Mouse (Mus musculus): Measurements from ENCODE around the gene Slc22a18. TPM values are rescaled to one million over a fixed set of nuclear protein-coding genes. Genes with fewer than 3 reads are reported as not detected.
"Not testable (repeated sequence)": the region's sequence is repeated elsewhere in the genome, so short reads cannot be mapped to it uniquely, and the experiment has no call there.

The Slc22a18 gene
- total RNA-seq, 2 experiments from 2014 or later, result 0.67 to 0.88 TPM

DNA sequence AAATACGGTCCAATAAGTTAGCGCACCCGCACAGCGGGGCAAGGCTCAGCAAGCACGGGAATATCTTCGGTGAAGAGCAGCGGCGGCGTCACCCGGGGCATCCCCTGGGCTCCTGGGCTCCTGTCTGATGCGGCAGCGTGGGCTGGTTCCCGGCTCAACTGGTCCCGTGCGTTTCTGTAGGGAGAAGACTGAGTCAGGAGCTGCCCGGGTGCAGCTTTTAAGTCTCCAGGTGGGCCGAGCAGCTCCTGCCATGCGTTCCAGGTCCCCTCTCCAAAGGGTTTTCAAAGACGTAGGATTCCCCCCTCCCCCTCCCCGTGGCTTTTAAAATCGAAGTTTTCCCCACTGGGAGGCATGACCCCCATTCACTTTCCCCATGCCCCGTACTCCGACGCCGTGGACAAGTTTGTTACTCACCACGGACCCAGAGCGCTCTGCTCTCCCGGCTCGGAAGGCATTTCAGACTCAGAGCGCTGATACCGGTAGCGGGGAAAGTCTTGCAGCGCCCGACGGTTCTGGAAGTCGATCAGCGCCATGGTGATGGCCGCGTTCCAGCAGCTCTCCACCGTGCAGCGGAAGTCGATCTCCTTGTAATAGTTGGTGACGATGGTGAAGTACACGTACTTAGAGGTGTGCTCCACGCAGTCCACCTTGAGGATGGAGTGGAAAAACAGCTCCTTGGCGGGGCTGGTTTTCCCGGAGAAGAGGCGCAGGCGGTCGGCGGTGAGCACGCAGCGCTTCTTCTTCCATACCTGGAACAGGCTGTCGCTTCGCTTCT, 28.3 kb downstream of the Slc22a18 start:
- ATAC-seq (replicated peaks; ENCODE audit: poor library complexity, severe bottlenecking), result peak; percentile 42

DNA sequence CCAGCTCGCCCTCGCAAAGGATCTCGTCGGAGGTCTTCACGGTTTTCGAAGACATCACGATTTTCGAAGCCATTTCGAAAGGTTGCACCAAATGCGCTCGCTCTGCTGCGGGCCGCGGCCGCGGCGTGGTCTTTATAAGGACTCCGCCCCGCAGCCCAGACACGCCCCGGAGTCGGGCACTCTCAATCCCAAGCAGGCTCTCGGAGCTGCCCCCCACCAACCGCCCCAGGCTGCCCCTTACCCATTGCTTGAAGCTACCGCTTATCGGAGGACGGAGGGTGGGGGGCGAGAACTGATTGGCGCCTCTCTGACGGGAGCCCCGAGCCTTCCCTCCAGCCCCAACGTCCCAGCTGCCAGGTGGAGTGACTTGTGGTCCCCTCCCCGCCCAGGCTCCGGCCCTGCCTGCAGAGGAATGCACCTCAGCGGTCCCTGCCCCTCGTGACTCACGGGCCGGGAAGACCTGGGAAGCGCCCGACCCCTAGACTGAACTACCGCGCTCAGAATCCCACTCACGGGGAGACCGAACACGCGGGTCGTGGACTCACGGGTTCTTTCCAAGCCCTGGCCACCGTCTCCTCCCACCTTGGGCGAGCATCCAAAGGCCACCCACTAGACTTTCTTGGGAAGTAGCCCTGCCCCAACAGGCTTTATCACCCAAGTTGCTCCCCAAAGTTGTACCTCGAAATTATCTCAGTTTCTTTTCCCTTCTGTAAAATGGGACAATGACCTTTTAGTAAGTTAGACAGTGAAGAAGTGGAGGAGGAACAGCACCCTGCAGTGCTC, 29.1 kb downstream of the Slc22a18 start, which contains the start of gene Phlda2:
TSS of gene Phlda2 (minus strand) at position 733 of the 783 bp plus-strand sequence.
- no peak for ATAC-seq (replicated peaks; ENCODE audit: poor library complexity, severe bottlenecking)

DNA sequence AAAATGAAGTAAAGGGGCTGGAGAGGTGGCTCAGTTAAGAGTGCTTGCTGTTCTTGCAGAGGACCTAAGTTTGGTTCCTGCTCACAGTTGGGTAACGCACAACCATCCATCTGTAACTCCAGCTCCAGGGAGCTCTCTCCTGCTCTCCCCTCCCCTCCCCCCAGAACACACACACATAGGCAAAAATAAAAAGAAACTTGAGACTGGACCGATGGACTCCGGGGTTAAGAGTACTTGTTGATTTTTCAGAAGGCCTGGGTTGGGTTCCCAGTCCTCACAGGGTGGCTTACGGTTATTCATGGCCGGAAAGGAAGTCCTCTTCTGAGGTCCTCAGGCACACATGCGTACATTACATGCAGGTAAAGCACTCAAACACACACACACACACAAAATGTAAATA, 30.4 kb downstream of the Slc22a18 start:
- no peak for ATAC-seq (replicated peaks; ENCODE audit: poor library complexity, severe bottlenecking)

DNA sequence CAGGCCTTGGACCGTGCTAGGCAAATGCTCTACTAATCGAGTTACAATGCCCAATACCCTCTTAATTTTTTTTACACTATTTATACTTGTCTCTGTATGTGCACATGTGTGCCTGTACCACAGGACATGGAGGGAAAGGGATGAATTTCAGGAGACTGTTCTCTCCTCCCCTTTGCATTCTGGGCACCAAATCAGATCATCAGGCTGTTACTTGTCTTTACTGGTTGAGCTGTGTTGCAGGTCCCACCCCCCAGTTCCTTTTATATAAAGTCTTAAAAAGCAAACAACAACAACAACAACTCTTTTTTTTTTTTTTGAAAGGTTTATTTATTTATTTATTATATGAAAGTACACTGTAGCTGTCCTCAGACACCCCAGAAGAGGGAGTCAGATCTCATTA, 31.9 kb downstream of the Slc22a18 start:
- ATAC-seq (replicated peaks; ENCODE audit: poor library complexity, severe bottlenecking), result no peak

DNA sequence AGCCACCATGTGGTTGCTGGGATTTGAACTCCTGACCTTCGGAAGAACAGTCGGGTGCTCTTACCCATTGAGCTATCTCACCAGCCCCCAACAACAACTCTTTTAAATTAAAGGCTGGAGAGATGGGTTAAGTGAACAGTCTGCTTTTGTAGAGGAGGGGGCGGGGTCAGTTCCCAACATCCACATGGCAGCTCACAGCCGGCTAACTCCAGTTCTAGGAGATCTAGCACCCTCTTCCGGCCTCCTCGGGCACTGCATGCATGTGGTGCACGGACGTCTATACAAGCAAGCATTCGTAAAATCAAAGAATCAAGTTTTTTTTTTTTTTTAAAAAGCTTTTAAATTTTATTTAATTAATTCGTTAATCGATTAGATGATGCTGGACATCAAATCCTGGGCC, 32.3 kb downstream of the Slc22a18 start:
- ATAC-seq (replicated peaks; ENCODE audit: poor library complexity, severe bottlenecking), result peak; percentile 74

DNA sequence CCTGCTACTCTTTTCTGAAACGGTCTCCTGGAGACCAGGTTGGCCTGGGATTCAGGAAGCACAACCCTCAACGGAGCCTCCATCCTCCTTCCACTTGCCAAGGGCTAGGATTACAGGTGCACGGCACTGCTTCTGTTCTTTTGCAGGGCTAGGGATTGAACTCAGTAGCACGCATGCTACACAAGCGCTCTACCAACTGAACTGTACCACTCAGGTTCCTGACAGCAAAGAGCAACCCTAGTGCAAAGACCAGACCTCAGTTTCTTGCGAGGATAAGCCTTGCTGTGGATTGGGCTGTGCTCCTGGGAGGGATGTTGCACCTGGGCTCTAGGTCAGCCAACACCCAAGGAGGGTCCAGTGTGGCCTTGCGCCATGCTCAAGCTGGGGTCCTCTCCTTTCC, 32.7 kb downstream of the Slc22a18 start:
- ATAC-seq (replicated peaks; ENCODE audit: poor library complexity, severe bottlenecking), result 0 out of 2 replicates have a peak, but pooled peaks have one; percentile 1

DNA sequence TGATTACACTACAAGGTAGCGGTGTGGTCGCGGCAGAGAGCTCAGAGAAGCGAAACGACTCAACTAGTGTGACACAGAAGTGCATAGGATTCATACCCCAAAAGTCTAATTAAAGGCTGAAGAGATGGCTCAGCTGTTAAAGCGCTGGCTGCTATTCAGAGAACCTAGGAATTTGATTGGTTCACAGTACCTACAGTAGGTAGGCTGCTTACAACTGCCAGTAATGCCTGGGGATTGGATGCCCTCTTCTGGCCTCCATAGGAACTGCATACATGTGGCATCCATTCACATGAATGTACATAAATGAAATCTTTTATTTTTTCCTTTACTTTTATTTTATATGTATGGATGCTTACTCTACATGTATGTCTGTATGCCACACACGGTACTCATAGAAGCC, 33.1 kb downstream of the Slc22a18 start:
- ATAC-seq (replicated peaks; ENCODE audit: poor library complexity, severe bottlenecking), result peak; percentile 68

DNA sequence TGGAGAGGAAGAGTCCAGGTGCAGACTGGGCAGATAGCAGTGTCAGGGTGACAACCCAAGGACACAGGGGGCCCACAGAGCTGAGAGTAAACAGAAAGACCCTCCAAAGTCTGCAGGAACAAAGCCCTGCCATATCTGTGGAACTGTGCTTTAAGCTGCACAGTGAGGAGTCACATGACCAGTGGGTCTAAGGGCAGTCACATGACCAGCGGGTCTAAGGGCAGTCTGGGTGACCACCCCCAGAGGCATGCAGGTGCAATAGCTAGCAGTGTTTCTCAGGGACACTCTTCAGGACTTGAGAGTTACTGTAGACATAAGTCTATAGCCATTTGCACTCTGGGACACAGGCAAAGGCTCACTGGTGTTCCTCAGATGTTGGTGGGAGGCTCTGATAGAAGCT, 36.0 kb downstream of the Slc22a18 start:
- no peak for ATAC-seq (replicated peaks; ENCODE audit: poor library complexity, severe bottlenecking)

DNA sequence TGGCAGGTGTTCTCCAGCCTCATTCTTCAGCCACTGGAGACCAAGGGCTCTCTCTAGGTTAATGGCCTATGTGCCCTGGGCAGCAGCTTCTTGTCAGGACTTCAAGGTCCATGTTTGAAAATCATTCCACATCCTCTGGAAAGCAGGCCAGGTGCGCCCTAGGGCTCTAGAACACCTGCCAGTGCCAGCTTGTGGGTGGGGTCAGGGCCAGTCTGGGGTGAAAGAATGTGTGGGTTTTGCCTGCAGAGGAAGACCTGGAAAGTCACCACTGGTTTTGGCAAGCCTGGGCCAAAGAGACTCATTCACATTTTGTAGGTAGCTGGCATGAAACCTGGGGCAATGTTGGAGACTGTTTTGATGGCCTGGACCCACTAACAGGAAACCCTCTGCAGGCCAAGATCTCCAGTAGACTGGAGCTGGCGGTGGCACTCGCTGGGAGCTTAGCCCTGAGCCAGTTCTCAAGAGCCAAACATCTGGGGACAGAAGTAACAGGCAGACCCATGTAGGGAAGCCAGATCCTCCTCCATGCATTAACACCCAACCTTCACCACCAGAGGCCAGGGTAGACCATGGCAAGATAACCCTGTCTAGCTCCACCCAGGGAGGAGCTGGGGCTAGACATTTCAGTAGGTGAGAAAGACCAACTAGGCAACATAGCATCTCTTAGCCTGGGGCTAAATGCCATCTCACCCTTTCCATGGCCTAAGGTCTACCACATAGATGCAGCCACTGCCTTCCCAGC, 37.2 kb downstream of the Slc22a18 start:
- no peak for ATAC-seq (replicated peaks; ENCODE audit: poor library complexity, severe bottlenecking)

DNA sequence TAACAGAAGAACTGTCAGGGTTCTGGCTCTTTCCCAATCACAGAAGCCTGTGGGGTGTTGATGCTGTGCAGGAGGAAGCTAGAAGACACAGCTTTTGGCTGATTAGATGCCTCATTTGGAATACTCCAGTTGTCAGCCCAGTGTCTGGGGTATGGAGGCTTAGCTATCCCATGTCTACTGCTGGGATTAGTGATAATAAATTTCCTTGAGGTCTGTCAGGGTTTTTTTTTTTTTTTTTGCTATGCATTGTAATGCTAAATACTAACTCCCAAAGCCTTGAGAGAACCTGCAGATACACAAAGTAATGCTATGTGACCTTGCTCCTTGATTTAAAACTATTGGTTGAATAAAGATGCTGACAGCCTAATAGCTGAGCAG, 37.8 kb downstream of the Slc22a18 start:
- ATAC-seq (replicated peaks; ENCODE audit: poor library complexity, severe bottlenecking), result no peak

DNA sequence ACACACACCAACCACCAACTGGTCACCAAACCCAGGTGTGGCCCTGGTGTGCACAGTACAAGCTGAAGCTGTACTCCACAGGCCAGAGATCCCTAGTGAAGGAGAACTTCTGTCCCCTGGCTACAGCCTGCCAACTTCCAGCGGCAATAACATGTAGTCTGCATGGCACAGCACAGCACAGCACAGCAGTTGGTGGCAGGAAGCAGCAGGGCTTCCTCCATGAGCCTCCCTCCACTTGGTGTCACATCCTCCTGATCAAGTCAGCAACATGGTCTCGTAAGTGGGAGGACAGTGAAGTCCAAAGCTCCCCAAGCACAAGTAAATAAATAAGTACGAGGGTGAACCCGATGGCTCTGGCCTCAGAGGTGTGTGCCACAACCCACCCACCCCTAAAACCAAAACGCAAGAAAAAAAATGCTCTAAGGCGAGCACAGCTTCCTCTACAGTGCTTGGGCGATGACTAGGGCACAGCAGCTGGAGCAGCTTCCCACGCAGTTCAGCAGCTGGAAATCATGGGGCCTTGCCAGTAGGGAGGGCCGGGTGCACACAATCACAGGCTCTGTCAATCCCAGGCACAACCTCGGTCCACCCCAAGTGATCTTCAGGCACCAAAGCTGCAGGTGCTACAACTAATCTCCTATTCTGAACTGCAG, 40.4 kb downstream of the Slc22a18 start:
- peak; percentile 52 for ATAC-seq (replicated peaks; ENCODE audit: poor library complexity, severe bottlenecking)

DNA sequence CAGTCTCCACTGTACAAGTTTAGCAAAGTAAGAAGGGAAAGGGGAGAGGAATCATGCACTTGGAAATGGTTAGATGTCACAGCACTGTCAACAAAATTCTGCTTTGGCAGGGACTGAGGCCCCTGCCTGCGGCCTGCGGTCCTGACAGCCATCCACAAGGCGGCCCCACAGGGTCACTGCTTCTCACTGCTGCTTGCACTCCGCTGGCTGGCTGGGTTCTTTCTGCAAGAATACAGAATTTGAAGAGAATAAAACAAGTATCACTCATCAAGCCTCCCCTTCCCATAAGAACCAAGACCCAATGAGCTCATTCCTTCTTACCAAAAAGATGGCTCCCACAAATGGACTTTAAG, 40.9 kb downstream of the Slc22a18 start:
- ATAC-seq (replicated peaks; ENCODE audit: poor library complexity, severe bottlenecking), result no peak

DNA sequence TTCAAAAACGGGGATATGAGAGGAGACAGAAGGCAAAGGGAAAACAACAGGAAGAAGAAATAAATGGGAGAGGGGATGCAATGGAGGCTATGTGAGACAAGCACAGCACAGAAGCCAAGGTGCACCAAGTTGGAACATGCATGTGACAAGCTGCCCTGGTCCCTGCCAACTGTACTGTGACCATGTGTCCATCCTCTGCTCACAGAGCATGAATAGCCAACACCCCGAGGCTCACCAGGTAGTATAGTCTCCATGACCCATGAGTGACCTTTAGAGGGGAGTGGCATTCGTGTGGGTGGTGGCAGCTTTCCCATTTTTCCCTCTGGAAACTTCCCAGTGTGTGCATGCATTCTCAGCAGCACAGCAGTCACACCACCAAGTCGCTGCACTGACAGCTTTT, 45.8 kb downstream of the Slc22a18 start:
- ATAC-seq (replicated peaks; ENCODE audit: poor library complexity, severe bottlenecking), result no peak

DNA sequence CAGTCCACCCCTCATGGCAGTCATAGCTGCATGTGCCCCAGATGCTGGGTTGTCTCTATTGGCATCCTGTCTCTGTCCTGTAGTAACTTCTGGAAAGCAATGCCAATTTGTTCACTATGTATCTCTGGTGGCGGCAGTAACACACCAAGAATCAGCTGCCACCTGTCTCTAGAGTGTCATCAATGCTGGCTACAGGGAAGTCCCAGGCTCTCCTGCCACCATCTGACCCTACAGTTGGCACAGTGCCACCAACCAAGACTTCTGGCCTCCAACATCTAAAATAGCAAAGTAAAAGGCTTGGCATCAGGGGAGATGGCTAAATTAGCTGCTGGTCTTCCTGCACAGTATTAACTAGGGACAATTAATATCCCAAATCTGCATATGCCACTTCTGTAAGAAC, 58.9 kb downstream of the Slc22a18 start:
- no peak for ATAC-seq (replicated peaks; ENCODE audit: poor library complexity, severe bottlenecking)

DNA sequence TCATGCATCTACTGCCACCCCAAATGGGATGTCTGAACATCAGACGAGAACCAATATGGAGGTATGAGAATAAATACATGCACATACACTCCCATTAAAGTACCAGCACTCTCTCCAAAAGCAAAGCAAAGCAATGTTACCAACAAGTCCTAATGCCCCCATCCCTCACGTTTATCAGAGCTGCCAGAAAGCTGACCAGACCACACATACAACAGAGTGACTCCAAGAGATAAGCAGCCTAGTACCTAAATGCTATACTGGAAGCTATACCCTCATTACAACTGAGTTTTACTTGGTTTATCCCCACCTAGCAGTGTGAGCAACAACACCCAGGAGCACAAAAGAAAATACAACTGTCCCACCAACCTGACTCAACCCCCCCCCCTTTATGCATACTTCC, 59.7 kb downstream of the Slc22a18 start:
- no peak for ATAC-seq (replicated peaks; ENCODE audit: poor library complexity, severe bottlenecking)

DNA sequence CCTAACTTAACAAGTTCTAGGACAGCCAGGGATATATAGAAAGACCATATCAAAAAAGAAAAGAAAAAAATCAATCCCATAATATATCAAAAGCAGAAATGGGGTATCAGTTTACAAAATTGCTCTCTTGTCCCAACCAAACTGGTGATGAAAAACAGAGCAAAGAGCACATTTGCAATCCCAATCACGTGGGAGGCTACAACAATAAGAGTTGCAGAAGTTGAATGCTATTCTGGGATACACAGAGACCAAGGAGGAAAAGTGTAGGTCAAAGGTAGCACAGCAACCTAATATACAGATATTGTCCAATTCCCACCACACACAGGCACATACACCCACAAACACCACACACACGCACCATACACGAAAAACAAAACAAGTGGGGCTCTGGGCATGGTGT, 62.7 kb downstream of the Slc22a18 start:
- no peak for ATAC-seq (replicated peaks; ENCODE audit: poor library complexity, severe bottlenecking)

DNA sequence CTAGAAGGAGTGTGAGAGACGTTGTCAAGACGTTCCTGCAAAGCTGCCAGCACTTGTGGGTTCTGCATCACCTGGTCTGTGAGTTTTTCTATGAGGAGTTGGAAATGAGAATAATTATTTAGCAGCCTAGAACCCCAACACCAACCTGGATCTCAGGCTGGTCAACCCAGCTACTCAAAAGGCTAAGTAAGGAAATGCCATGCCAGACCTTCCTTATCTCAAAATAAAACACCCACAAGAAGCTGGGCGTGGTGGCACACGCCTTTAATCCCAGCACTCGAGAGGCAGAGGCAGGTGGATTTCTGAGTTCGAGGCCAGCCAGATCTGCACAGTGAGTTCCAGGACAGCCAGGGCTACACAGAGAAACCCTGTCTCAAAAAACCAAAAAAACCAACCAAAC, 64.7 kb downstream of the Slc22a18 start:
- ATAC-seq (replicated peaks; ENCODE audit: poor library complexity, severe bottlenecking), result not testable (repeated sequence)

DNA sequence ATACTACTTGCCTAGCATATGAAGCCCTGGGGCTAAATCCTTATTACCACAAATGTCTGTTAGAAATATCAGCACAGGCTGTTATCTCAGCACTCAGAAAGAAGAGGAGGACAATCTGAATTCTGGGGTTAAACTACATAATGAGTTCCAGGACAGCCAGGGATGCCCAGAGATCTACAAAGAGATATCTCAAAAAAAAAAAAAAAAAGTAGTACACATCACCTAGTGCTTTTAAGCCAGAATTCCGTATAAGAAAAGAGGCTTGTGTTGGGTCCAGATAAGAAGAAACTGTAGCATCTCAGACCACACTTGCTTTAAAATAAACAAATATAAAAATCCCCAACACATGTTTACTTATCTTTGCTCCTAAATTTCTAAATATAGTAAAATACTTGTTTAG, 65.1 kb downstream of the Slc22a18 start:
- no peak for ATAC-seq (replicated peaks; ENCODE audit: poor library complexity, severe bottlenecking)

DNA sequence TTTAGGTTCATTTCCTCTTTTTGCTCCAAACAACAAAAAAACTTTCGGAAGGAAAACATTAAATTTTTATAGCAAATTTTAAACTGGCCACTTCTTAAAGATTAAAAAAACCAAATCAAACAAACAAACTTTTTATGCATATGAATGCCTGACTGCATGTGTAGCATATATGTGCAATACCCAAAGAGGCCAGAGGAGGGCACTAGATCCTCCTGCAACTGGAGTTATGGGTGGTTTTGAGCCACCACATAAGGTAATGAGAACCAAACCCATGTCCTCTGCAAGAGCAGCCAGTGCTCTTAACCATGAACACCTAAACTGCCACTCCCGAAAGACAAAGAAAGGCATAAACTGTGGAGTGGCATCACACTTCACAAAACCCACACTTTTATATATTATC, 70.8 kb downstream of the Slc22a18 start:
- no peak for ATAC-seq (replicated peaks; ENCODE audit: poor library complexity, severe bottlenecking)

DNA sequence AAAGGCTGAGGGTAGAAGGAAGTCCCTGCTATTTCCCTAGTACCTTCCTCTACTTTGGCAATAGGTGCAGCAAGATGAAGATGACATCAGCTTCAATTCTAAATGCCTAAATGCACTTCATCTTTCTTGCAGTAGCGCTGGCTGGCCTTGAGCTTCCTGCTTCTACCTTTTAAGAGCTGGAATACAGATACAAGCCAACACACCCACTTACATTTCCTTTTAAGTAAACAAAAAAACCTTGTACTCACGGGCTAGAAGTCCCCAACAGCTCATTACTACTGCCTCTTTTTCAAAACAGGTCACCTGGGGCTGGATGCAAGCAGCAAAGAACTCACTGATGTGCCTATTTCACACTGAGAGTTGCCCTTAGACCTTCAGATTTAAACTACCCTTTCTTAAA, 73.0 kb downstream of the Slc22a18 start:
- no peak for ATAC-seq (replicated peaks; ENCODE audit: poor library complexity, severe bottlenecking)
